Mouse (Mus musculus) kidney, adult 2 months (tissue): ENCODE data around the gene Mfsd7a.

Experiments used
- CTCF ChIP-seq: fragments of 200-500 bp; conservative IDR thresholded peaks from 2 replicates; pipeline ENCODE4 v1.5.1; 2011; ENCODE audit warnings: low read depth, mild to moderate bottlenecking, control low read depth, low read length, moderate library complexity, mixed read lengths; ENCODE audit not compliant: insufficient read depth, insufficient read length
- POLR2A ChIP-seq: fragments of 200-500 bp; IDR thresholded peaks from one replicate; pipeline ENCODE4 v1.6.1; 2011; ENCODE audit warnings: low read depth, low read length, control low read depth

GRCm38 (mm10) chr5:108447857-108448256 is 834 bp downstream of the Mfsd7a start:
- TF ChIP-seq CTCF: no peak
- TF ChIP-seq POLR2A: no peak
